Mouse (Mus musculus): ENCODE measurements around the gene Sbno2.

DNA sequence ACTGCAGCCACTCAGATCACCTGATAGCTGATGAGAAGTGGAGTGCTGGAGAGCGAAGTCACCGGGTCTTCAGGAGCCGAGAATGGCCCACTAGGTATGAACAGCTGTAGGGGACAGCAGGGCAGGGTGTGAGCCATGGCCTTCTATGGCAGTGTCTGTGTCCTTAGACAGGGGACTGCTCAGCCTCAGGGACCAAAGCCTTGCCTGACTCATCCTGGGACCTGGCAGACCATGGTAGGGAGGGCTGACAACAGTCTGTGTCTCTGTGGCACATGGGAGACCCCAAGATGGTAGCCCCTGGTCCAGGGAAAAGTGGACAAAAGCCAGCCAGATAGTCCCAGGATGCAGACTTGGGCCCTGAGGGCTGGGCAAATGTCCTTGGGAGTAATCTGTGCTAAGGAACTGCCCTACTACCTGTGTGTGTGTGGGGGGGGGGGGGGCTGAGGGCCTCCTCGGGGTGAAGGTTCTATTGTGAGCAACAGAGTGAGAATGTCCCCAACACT, 35.4 kb downstream of the Sbno2 start:
- TF ChIP-seq GATA1 (IDR thresholded peaks at IDR 0.05; ENCODE audit: borderline replicate concordance, low read length) (no peak), FLI1 (IDR thresholded peaks at IDR 0.05; ENCODE audit: low read length) (no peak)

All from megakaryocyte, embryonic 14.5 days (primary cell).